Mouse (Mus musculus): Measurements from ENCODE around the gene Samd5. TPM values are rescaled to one million over a fixed set of nuclear protein-coding genes. Genes with fewer than 3 reads are reported as not detected.
A peak's percentile ranks its signal among the peaks of the same experiment; 100 is the strongest.

The Samd5 gene
- polyA plus RNA-seq, 1 experiment from 2014 or later: 2.4 TPM

GRCm38 (mm10) chr10:9607155-9607554, 67.9 kb downstream of the Samd5 start:
- Histone ChIP-seq H3K9ac (no peak overlapping the region), H3K27ac (ENCODE audit: poor library complexity, severe bottlenecking) (no peak overlapping the region), H3K4me3 (no peak overlapping the region), H3K4me2 (no peak overlapping the region), H3K36me3 (no peaks in the 10 kb centered on the region), H3K9me3 (replicated peaks) (no peaks in the 10 kb centered on the region), H3K4me1 (replicated peaks) (no peaks in the 10 kb centered on the region), H3K27me3 (replicated peaks) (no peaks in the 10 kb centered on the region)
- ATAC-seq (ENCODE audit: insufficient number of reproducible peaks, low FRiP score): no peak
- WGBS: 70% methylated on average over 2 of the region's 2 CpGs

- H3K4me2 ChIP-seq: no peak overlapping the region
- no peak overlapping the region for H3K9ac ChIP-seq
- no peak overlapping the region for H3K27ac ChIP-seq (ENCODE audit: poor library complexity, severe bottlenecking)
- no peaks in the 10 kb centered on the region for H3K27me3 ChIP-seq (replicated peaks)
- H3K9me3 ChIP-seq (replicated peaks): no peaks in the 10 kb centered on the region
- 89% methylated on average over 5 of the region's 5 CpGs for WGBS
- no peak overlapping the region for H3K4me3 ChIP-seq
- H3K4me1 ChIP-seq (replicated peaks): no peaks in the 10 kb centered on the region
- ATAC-seq (ENCODE audit: insufficient number of reproducible peaks, low FRiP score): no peak
- H3K36me3 ChIP-seq: no peaks in the 10 kb centered on the region
Observed at GRCm38 (mm10) chr10:9605635-9606034, 69.4 kb downstream of the Samd5 start.

- no peaks in the 10 kb centered on the region for H3K27me3 ChIP-seq (replicated peaks)
- no peaks in the 10 kb centered on the region for H3K9me3 ChIP-seq (replicated peaks)
- 76% methylated on average over 5 of the region's 5 CpGs for WGBS
- no peak overlapping the region for H3K27ac ChIP-seq (ENCODE audit: poor library complexity, severe bottlenecking)
- H3K4me2 ChIP-seq: no peak overlapping the region
- no peaks in the 10 kb centered on the region for H3K4me1 ChIP-seq (replicated peaks)
- H3K9ac ChIP-seq: no peak overlapping the region
- ATAC-seq (ENCODE audit: insufficient number of reproducible peaks, low FRiP score): no peak
- no peak overlapping the region for H3K4me3 ChIP-seq
- no peaks in the 10 kb centered on the region for H3K36me3 ChIP-seq
Observed at GRCm38 (mm10) chr10:9603290-9603689, 71.7 kb downstream of the Samd5 start.

- H3K4me2 ChIP-seq: no peak overlapping the region
- no peaks in the 10 kb centered on the region for H3K36me3 ChIP-seq
- WGBS: 66% methylated on average over 5 of the region's 5 CpGs
- H3K27ac ChIP-seq (ENCODE audit: poor library complexity, severe bottlenecking): no peak overlapping the region
- no peaks in the 10 kb centered on the region for H3K4me1 ChIP-seq (replicated peaks)
- no peak overlapping the region for H3K9ac ChIP-seq
- no peaks in the 10 kb centered on the region for H3K9me3 ChIP-seq (replicated peaks)
- no peaks in the 10 kb centered on the region for H3K27me3 ChIP-seq (replicated peaks)
- no peak overlapping the region for H3K4me3 ChIP-seq
- no peak for ATAC-seq (ENCODE audit: insufficient number of reproducible peaks, low FRiP score)
Observed at GRCm38 (mm10) chr10:9602845-9603244, 72.2 kb downstream of the Samd5 start.

GRCm38 (mm10) chr10:9602389-9602788, 72.6 kb downstream of the Samd5 start:
- ATAC-seq (ENCODE audit: insufficient number of reproducible peaks, low FRiP score): no peak
- Histone ChIP-seq H3K4me1 (replicated peaks) (no peaks in the 10 kb centered on the region), H3K36me3 (no peaks in the 10 kb centered on the region), H3K27me3 (replicated peaks) (no peaks in the 10 kb centered on the region), H3K9me3 (replicated peaks) (no peaks in the 10 kb centered on the region), H3K27ac (ENCODE audit: poor library complexity, severe bottlenecking) (no peak overlapping the region), H3K4me2 (no peak overlapping the region), H3K9ac (no peak overlapping the region), H3K4me3 (no peak overlapping the region)
- WGBS: 84% methylated on average over 4 of the region's 4 CpGs

GRCm38 (mm10) chr10:9596228-9596627, 78.8 kb downstream of the Samd5 start:
- Histone ChIP-seq H3K4me1 (replicated peaks) (no peaks in the 10 kb centered on the region), H3K36me3 (no peaks in the 10 kb centered on the region), H3K9me3 (replicated peaks) (no peaks in the 10 kb centered on the region), H3K27ac (ENCODE audit: poor library complexity, severe bottlenecking) (no peak overlapping the region), H3K9ac (no peak overlapping the region), H3K4me2 (no peak overlapping the region), H3K4me3 (no peak overlapping the region), H3K27me3 (replicated peaks) (no peaks in the 10 kb centered on the region)
- no peak for ATAC-seq (ENCODE audit: insufficient number of reproducible peaks, low FRiP score)
- 88% methylated on average over 5 of the region's 5 CpGs for WGBS

- Histone ChIP-seq H3K27me3 (replicated peaks) (no peaks in the 10 kb centered on the region), H3K4me1 (replicated peaks) (no peaks in the 10 kb centered on the region), H3K4me2 (no peak overlapping the region), H3K36me3 (no peaks in the 10 kb centered on the region), H3K9me3 (replicated peaks) (no peaks in the 10 kb centered on the region), H3K9ac (no peak overlapping the region), H3K27ac (ENCODE audit: poor library complexity, severe bottlenecking) (no peak overlapping the region), H3K4me3 (no peak overlapping the region)
- no peak for ATAC-seq (ENCODE audit: insufficient number of reproducible peaks, low FRiP score)
- WGBS: 71% methylated on average over 4 of the region's 4 CpGs
Observed at GRCm38 (mm10) chr10:9594666-9595065, 80.3 kb downstream of the Samd5 start.

- Histone ChIP-seq H3K4me1 (replicated peaks) (no peaks in the 10 kb centered on the region), H3K36me3 (no peaks in the 10 kb centered on the region), H3K9ac (no peak overlapping the region), H3K27ac (ENCODE audit: poor library complexity, severe bottlenecking) (no peak overlapping the region), H3K27me3 (replicated peaks) (no peaks in the 10 kb centered on the region), H3K4me2 (no peak overlapping the region), H3K4me3 (no peak overlapping the region), H3K9me3 (replicated peaks) (no peaks in the 10 kb centered on the region)
- WGBS: 90% methylated on average over 2 of the region's 2 CpGs
- ATAC-seq (ENCODE audit: insufficient number of reproducible peaks, low FRiP score): no peak
Observed at GRCm38 (mm10) chr10:9590606-9591005, 84.4 kb downstream of the Samd5 start.

- Histone ChIP-seq H3K27me3 (replicated peaks) (no peaks in the 10 kb centered on the region), H3K9me3 (replicated peaks) (no peaks in the 10 kb centered on the region), H3K4me3 (no peak overlapping the region), H3K4me2 (no peak overlapping the region), H3K4me1 (replicated peaks) (no peaks in the 10 kb centered on the region), H3K9ac (no peak overlapping the region), H3K36me3 (no peaks in the 10 kb centered on the region), H3K27ac (ENCODE audit: poor library complexity, severe bottlenecking) (no peak overlapping the region)
- no peak for ATAC-seq (ENCODE audit: insufficient number of reproducible peaks, low FRiP score)
- WGBS: 80% methylated on average over 5 of the region's 5 CpGs
Observed at GRCm38 (mm10) chr10:9586328-9586727, 88.7 kb downstream of the Samd5 start.

GRCm38 (mm10) chr10:9579374-9579773, 95.6 kb downstream of the Samd5 start:
- H3K27ac ChIP-seq (ENCODE audit: poor library complexity, severe bottlenecking): no peak overlapping the region
- 81% methylated on average over 5 of the region's 5 CpGs for WGBS
- H3K27me3 ChIP-seq (replicated peaks): no peaks in the 10 kb centered on the region
- no peak overlapping the region for H3K9ac ChIP-seq
- H3K36me3 ChIP-seq: no peaks in the 10 kb centered on the region
- H3K4me1 ChIP-seq (replicated peaks): peaks cover 8% of the 10 kb centered on the region; the same call in 1 of the 2 replicates
- H3K9me3 ChIP-seq (replicated peaks): no peaks in the 10 kb centered on the region
- no peak for ATAC-seq (ENCODE audit: insufficient number of reproducible peaks, low FRiP score)
- no peak overlapping the region for H3K4me2 ChIP-seq
- H3K4me3 ChIP-seq: no peak overlapping the region

- no peaks in the 10 kb centered on the region for H3K27me3 ChIP-seq (replicated peaks)
- no peak overlapping the region for H3K27ac ChIP-seq (ENCODE audit: poor library complexity, severe bottlenecking)
- no peaks in the 10 kb centered on the region for H3K9me3 ChIP-seq (replicated peaks)
- 31% methylated on average over 4 of the region's 4 CpGs for WGBS
- no peak overlapping the region for H3K4me3 ChIP-seq
- no peak overlapping the region for H3K9ac ChIP-seq
- H3K4me2 ChIP-seq: no peak overlapping the region
- H3K4me1 ChIP-seq (replicated peaks): peaks cover 8% of the 10 kb centered on the region; the same call in 1 of the 2 replicates
- H3K36me3 ChIP-seq: no peaks in the 10 kb centered on the region
- ATAC-seq (ENCODE audit: insufficient number of reproducible peaks, low FRiP score): 0 out of 2 replicates have a peak, but pooled peaks have one; percentile 48
Observed at GRCm38 (mm10) chr10:9575605-9576004, 99.4 kb downstream of the Samd5 start.

GRCm38 (mm10) chr10:9574135-9574534, 100.9 kb downstream of the Samd5 start:
- H3K27ac ChIP-seq (ENCODE audit: poor library complexity, severe bottlenecking): no peak overlapping the region
- no peak overlapping the region for H3K4me2 ChIP-seq
- H3K36me3 ChIP-seq: no peaks in the 10 kb centered on the region
- no peaks in the 10 kb centered on the region for H3K9me3 ChIP-seq (replicated peaks)
- ATAC-seq (ENCODE audit: insufficient number of reproducible peaks, low FRiP score): no peak
- H3K4me3 ChIP-seq: no peak overlapping the region
- no peaks in the 10 kb centered on the region for H3K27me3 ChIP-seq (replicated peaks)
- WGBS: 57% methylated on average over 4 of the region's 4 CpGs
- peaks cover 8% of the 10 kb centered on the region; the same call in 1 of the 2 replicates for H3K4me1 ChIP-seq (replicated peaks)
- H3K9ac ChIP-seq: no peak overlapping the region
